Mouse (Mus musculus) lung, postnatal 0 days (tissue): ENCODE data around the gene Rheb.

Experiments
- CTCF ChIP-seq: IDR thresholded peaks from 2 replicates; pipeline ENCODE4 v1.5.1; 2016; ENCODE audit warnings: antibody characterized with exemption, mild to moderate bottlenecking
- EP300 ChIP-seq: IDR thresholded peaks from 2 replicates; pipeline ENCODE4 v1.6.1; 2016; ENCODE audit warnings: antibody characterized with exemption, mild to moderate bottlenecking, control low read depth

GRCm38 (mm10) chr5:24800416-24800815, 42.0 kb downstream of the Rheb start:
- peak; percentile 69 for TF ChIP-seq CTCF
- TF ChIP-seq EP300: no peak
